Mouse (Mus musculus): ENCODE data around the gene Capza1. TPM values are rescaled to one million over a fixed set of nuclear protein-coding genes. Genes with fewer than 3 reads are reported as not detected.

The Capza1 gene
- polyA plus RNA-seq, 1 experiment from 2014 or later: 50.9 TPM

GRCm38 (mm10) chr3:104820426-104820825, 43.9 kb downstream of the Capza1 start:
- no peak overlapping the region for H3K4me2 ChIP-seq (ENCODE audit: low read depth, low read length)
- ATAC-seq: no peak
- peaks cover 19% of the 10 kb centered on the region for H3K4me1 ChIP-seq (ENCODE audit: insufficient read depth)
- H3K9me3 ChIP-seq (ENCODE audit: low read length): no peaks in the 10 kb centered on the region
- H3K4me3 ChIP-seq (ENCODE audit: low read depth, low read length): no peak overlapping the region
- DNase-seq: no peak
- TF ChIP-seq CTCF (IDR thresholded peaks at IDR 0.05; ENCODE audit: low read depth): no peak
- no peak for TF ChIP-seq EP300 (IDR thresholded peaks at IDR 0.05; ENCODE audit: low read depth)
- H3K27me3 ChIP-seq (ENCODE audit: insufficient read depth, low read length): no peaks in the 10 kb centered on the region
- H3K36me3 ChIP-seq (replicated peaks; ENCODE audit: insufficient read depth, low read length): peaks cover 18% of the 10 kb centered on the region
- no peak overlapping the region for H3K27ac ChIP-seq (ENCODE audit: low read depth)
- 56% methylated on average over 1 of the region's 1 CpGs for WGBS (ENCODE audit: insufficient replicate concordance)
- H3K9ac ChIP-seq (replicated peaks): no peak overlapping the region

- Histone ChIP-seq H3K4me3 (ENCODE audit: low read depth, low read length) (peak overlapping the region; percentile 80), H3K4me2 (ENCODE audit: low read depth, low read length) (peak overlapping the region; percentile 89), H3K27me3 (ENCODE audit: insufficient read depth, low read length) (no peaks in the 10 kb centered on the region), H3K9me3 (ENCODE audit: low read length) (no peaks in the 10 kb centered on the region), H3K27ac (ENCODE audit: low read depth) (peak overlapping the region; percentile 90), H3K4me1 (ENCODE audit: insufficient read depth) (peaks cover 19% of the 10 kb centered on the region), H3K36me3 (replicated peaks; ENCODE audit: insufficient read depth, low read length) (peaks cover 16% of the 10 kb centered on the region; the same call in 1 of the 2 replicates), H3K9ac (replicated peaks) (peak overlapping the region; percentile 95)
- no peak for TF ChIP-seq CTCF (IDR thresholded peaks at IDR 0.05; ENCODE audit: low read depth)
- TF ChIP-seq EP300 (IDR thresholded peaks at IDR 0.05; ENCODE audit: low read depth): no peak
- 4% methylated on average over 3 of the region's 3 CpGs for WGBS (ENCODE audit: insufficient replicate concordance)
- ATAC-seq (peak; percentile 52), DNase-seq (no peak)
Measured at GRCm38 (mm10) chr3:104818749-104819134, 45.6 kb downstream of the Capza1 start.

- peak within 1 kb of the TSS; percentile 89 for H3K4me2 ChIP-seq (ENCODE audit: low read depth, low read length)
- H3K9ac ChIP-seq (replicated peaks): peak within 1 kb of the TSS; percentile 95
- H3K27me3 ChIP-seq (ENCODE audit: insufficient read depth, low read length): no peaks in the 10 kb centered on the region
- H3K4me3 ChIP-seq (ENCODE audit: low read depth, low read length): peak within 1 kb of the TSS; percentile 80
- H3K9me3 ChIP-seq (ENCODE audit: low read length): no peaks in the 10 kb centered on the region
- WGBS (ENCODE audit: insufficient replicate concordance): under 1% methylated on average over 40 of the region's 40 CpGs
- H3K27ac ChIP-seq (ENCODE audit: low read depth): peak within 1 kb of the TSS; percentile 90
- no peak for TF ChIP-seq CTCF (IDR thresholded peaks at IDR 0.05; ENCODE audit: low read depth)
- no peak for TF ChIP-seq EP300 (IDR thresholded peaks at IDR 0.05; ENCODE audit: low read depth)
- DNase-seq (peak; percentile 87), ATAC-seq (peak; percentile 89)
- peaks cover 16% of the 10 kb centered on the region; the same call in 1 of the 2 replicates for H3K36me3 ChIP-seq (replicated peaks; ENCODE audit: insufficient read depth, low read length)
- H3K4me1 ChIP-seq (ENCODE audit: insufficient read depth): peaks cover 19% of the 10 kb centered on the region
Measured at GRCm38 (mm10) chr3:104817991-104818748, 46.1 kb downstream of the Capza1 start, which contains the start of gene Mov10. Gene Mov10, minus strand, starts transcription at chr3:104818563.

GRCm38 (mm10) chr3:104817481-104817990, 46.8 kb downstream of the Capza1 start:
- DNase-seq: peak; percentile 69
- TF ChIP-seq EP300 (IDR thresholded peaks at IDR 0.05; ENCODE audit: low read depth): no peak
- peak; percentile 1; the same call in 1 of the 2 replicates for TF ChIP-seq CTCF (IDR thresholded peaks at IDR 0.05; ENCODE audit: low read depth)

GRCm38 (mm10) chr3:104816130-104816529, 48.2 kb downstream of the Capza1 start:
- peaks cover 5% of the 10 kb centered on the region; the same call in 1 of the 2 replicates for H3K36me3 ChIP-seq (replicated peaks; ENCODE audit: insufficient read depth, low read length)
- H3K9me3 ChIP-seq (ENCODE audit: low read length): no peaks in the 10 kb centered on the region
- TF ChIP-seq CTCF (IDR thresholded peaks at IDR 0.05; ENCODE audit: low read depth) (0 out of 2 replicates have a peak, but pooled peaks have one; percentile 11), EP300 (IDR thresholded peaks at IDR 0.05; ENCODE audit: low read depth) (no peak)
- no peak for DNase-seq
- H3K27ac ChIP-seq (ENCODE audit: low read depth): 0 out of 2 replicates have a peak overlapping the region, but pooled peaks have one; percentile 90
- no peak for ATAC-seq
- 88% methylated on average over 7 of the region's 7 CpGs for WGBS (ENCODE audit: insufficient replicate concordance)
- peak overlapping the region; percentile 89 for H3K4me2 ChIP-seq (ENCODE audit: low read depth, low read length)
- H3K27me3 ChIP-seq (ENCODE audit: insufficient read depth, low read length): no peaks in the 10 kb centered on the region
- no peak overlapping the region for H3K4me3 ChIP-seq (ENCODE audit: low read depth, low read length)
- peaks cover 25% of the 10 kb centered on the region for H3K4me1 ChIP-seq (ENCODE audit: insufficient read depth)
- H3K9ac ChIP-seq (replicated peaks): no peak overlapping the region

More at GRCm38 (mm10) chr3:104817481-104817990, 46.8 kb downstream of the Capza1 start:
- H3K4me2 ChIP-seq (ENCODE audit: low read depth, low read length): peak overlapping the region; percentile 89
- WGBS (ENCODE audit: insufficient replicate concordance): under 1% methylated on average over 39 of the region's 46 CpGs
- peak overlapping the region; percentile 80 for H3K4me3 ChIP-seq (ENCODE audit: low read depth, low read length)
- H3K36me3 ChIP-seq (replicated peaks; ENCODE audit: insufficient read depth, low read length): peaks cover 14% of the 10 kb centered on the region; the same call in 1 of the 2 replicates
- peak overlapping the region; percentile 90 for H3K27ac ChIP-seq (ENCODE audit: low read depth)
- H3K27me3 ChIP-seq (ENCODE audit: insufficient read depth, low read length): no peaks in the 10 kb centered on the region
- peak overlapping the region; percentile 95 for H3K9ac ChIP-seq (replicated peaks)
- ATAC-seq: peak; percentile 36
- peaks cover 19% of the 10 kb centered on the region for H3K4me1 ChIP-seq (ENCODE audit: insufficient read depth)
- H3K9me3 ChIP-seq (ENCODE audit: low read length): no peaks in the 10 kb centered on the region

- Histone ChIP-seq H3K9me3 (ENCODE audit: low read length) (no peaks in the 10 kb centered on the region), H3K4me2 (ENCODE audit: low read depth, low read length) (no peak overlapping the region), H3K4me1 (ENCODE audit: insufficient read depth) (peaks cover 25% of the 10 kb centered on the region), H3K27me3 (ENCODE audit: insufficient read depth, low read length) (no peaks in the 10 kb centered on the region), H3K4me3 (ENCODE audit: low read depth, low read length) (no peak overlapping the region), H3K9ac (replicated peaks) (no peak overlapping the region), H3K27ac (ENCODE audit: low read depth) (no peak overlapping the region), H3K36me3 (replicated peaks; ENCODE audit: insufficient read depth, low read length) (no peaks in the 10 kb centered on the region; the same call in 1 of the 2 replicates)
- 81% methylated on average over 2 of the region's 2 CpGs for WGBS (ENCODE audit: insufficient replicate concordance)
- DNase-seq (no peak), ATAC-seq (no peak)
- TF ChIP-seq EP300 (IDR thresholded peaks at IDR 0.05; ENCODE audit: low read depth) (no peak), CTCF (IDR thresholded peaks at IDR 0.05; ENCODE audit: low read depth) (no peak)
Measured at GRCm38 (mm10) chr3:104815346-104815745, 49.0 kb downstream of the Capza1 start.
